Mouse (Mus musculus) liver, embryonic 11.5 days (tissue): ENCODE data around the gene Dupd1. TPM values are rescaled to one million over a fixed set of nuclear protein-coding genes. Genes with fewer than 3 reads are reported as not detected.
A peak's percentile ranks its signal among the peaks of the same experiment; 100 is the strongest.

Experiments used
- ATAC-seq: fragments of 200-750 bp; cut with Nextera tagmentation; replicated peaks from 2 replicates; pipeline ENCODE4 v1.8.0; 2017; ENCODE audit warnings: moderate number of reproducible peaks, mild to moderate bottlenecking, moderate TSS enrichment, moderate library complexity; ENCODE audit not compliant: low FRiP score
- DNase-seq: peaks from one replicate; pipeline ENCODE4 v3.0.0-alpha.2; 2017; ENCODE audit warnings: low spot score
- H3K27ac ChIP-seq: fragments of 300-500 bp; sonication (generic); 2 replicates; pipeline ENCODE4 v1.5.1; 2014; ENCODE audit warnings: mild to moderate bottlenecking, low read depth, low read length, control low read depth
- H3K27me3 ChIP-seq: fragments of 300-500 bp; sonication (generic); replicated peaks from 2 replicates; pipeline ENCODE4 v1.6.1; 2014; ENCODE audit warnings: low read length, mixed read lengths; ENCODE audit not compliant: control insufficient read depth, insufficient read depth
- H3K36me3 ChIP-seq: fragments of 300-500 bp; sonication (generic); 2 replicates; pipeline ENCODE4 v1.6.1; 2014; ENCODE audit warnings: mild to moderate bottlenecking, low read length, moderate library complexity, mixed read lengths; ENCODE audit not compliant: control insufficient read depth, insufficient read depth
- H3K4me1 ChIP-seq: fragments of 300-500 bp; sonication (generic); replicated peaks from 2 replicates; pipeline ENCODE4 v1.6.1; 2014; ENCODE audit warnings: low read length, mixed read lengths; ENCODE audit not compliant: control insufficient read depth, insufficient read depth
- H3K4me2 ChIP-seq: fragments of 300-500 bp; sonication (generic); 2 replicates; pipeline ENCODE4 v1.6.1; 2014; ENCODE audit warnings: mild to moderate bottlenecking, control low read depth, moderate library complexity
- H3K4me3 ChIP-seq: fragments of 300-500 bp; sonication (generic); 2 replicates; pipeline ENCODE4 v1.5.1; 2014; ENCODE audit warnings: low read depth, low read length, control low read depth
- H3K9ac ChIP-seq: fragments of 300-500 bp; sonication (generic); 2 replicates; pipeline ENCODE4 v1.6.1; 2014; ENCODE audit warnings: low read depth, low read length, control low read depth
- H3K9me3 ChIP-seq: fragments of 300-500 bp; sonication (generic); 2 replicates; pipeline ENCODE4 v1.6.1; 2016; ENCODE audit warnings: low read length, inconsistent platforms, mixed read lengths; ENCODE audit not compliant: control insufficient read depth
- WGBS: fragments of 180-500 bp; shearing (Covaris S2); extraction: QIAGEN DNeasy Blood & Tissue Kit; methylation state at CpG from one replicate; pipeline ENCODE4 v1.1.7; 2014; 5-methylcytosine and 5-hydroxymethylcytosine counted together
- polyA plus RNA-seq: library from polyadenylated mRNA; unstranded; fragments of >200 nt; fragmentation: Nextera tagmentation; extraction: Ambion mirVana; gene quantifications from 2 replicates; pipeline ENCODE4 v1.2.1, GENCODE M21; 2014

The Dupd1 gene
- polyA plus RNA-seq, 1 experiment from 2014 or later: 0.15 TPM

DNA sequence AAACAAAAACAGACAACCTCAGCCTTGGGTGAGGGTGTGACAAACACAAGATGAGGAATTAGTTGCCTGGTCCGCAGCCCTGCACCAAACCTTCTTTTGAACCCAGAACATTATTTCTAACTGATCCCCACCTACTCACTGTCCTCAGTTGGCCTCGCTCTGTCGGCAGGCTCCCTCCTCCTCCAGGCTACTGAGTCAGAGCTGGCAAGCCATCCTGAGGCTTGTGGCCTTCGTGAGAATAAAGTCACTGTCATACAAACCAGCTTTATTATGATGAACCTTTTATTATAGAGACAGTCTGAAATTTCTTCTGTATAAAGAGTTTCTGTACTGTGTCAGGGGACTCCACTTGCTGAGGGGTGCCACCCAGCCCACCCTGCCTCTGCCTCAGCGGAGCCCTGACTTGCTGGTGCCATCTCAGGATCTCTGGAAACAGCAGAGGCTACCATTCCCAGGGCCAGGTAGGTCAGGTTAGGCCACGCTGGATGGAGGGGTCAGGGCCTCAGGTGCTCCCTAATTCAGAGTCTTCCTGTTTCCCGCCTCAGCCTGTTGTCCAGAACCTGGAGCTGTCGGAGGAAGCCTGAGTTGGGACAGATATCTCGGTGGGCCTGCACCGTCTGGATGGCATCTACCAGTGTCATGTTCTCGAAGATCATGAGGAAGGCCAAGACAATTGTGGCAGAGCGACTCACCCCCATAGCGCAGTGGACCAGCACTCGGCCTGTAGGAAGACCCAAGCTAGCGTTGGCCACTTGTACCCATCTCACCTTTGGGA lies 18.9 kb upstream of the Dupd1 start:
- Histone ChIP-seq H3K36me3 (no peaks in the 10 kb centered on the region), H3K4me3 (no peak overlapping the region), H3K4me1 (no peaks in the 10 kb centered on the region), H3K9me3 (no peaks in the 10 kb centered on the region; the same call in 1 of the 2 replicates), H3K27me3 (no peaks in the 10 kb centered on the region), H3K4me2 (no peak overlapping the region), H3K9ac (no peak overlapping the region), H3K27ac (no peak overlapping the region)
- no peak for DNase-seq
- WGBS: 84% methylated on average over 15 of the region's 15 CpGs
- no peak for ATAC-seq

DNA sequence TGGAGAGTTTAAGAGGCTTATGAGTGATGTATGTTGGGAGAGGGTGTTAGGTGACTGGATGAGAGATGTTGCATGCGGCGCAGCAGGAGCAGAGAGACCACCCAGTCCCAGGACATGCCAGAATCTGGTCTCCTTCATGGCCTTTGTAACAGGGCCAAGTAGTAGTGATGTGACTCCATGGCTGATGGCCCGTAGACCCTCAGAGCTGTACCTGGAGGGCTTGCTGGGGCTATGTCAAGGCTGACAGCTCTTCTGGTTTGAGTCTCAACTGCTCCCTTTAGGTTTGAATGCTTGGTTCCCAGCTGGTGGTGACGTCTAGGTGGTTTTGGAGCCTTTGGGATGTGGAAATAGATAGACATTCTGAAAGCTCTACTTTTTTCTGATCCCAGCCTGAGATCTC lies 15.6 kb upstream of the Dupd1 start:
- Histone ChIP-seq H3K27ac (no peak overlapping the region), H3K4me3 (no peak overlapping the region), H3K36me3 (no peaks in the 10 kb centered on the region), H3K9ac (no peak overlapping the region), H3K4me1 (no peaks in the 10 kb centered on the region), H3K4me2 (no peak overlapping the region), H3K9me3 (no peaks in the 10 kb centered on the region; the same call in 1 of the 2 replicates), H3K27me3 (no peaks in the 10 kb centered on the region)
- no peak for DNase-seq
- 81% methylated on average over 4 of the region's 4 CpGs for WGBS
- ATAC-seq: no peak

DNA sequence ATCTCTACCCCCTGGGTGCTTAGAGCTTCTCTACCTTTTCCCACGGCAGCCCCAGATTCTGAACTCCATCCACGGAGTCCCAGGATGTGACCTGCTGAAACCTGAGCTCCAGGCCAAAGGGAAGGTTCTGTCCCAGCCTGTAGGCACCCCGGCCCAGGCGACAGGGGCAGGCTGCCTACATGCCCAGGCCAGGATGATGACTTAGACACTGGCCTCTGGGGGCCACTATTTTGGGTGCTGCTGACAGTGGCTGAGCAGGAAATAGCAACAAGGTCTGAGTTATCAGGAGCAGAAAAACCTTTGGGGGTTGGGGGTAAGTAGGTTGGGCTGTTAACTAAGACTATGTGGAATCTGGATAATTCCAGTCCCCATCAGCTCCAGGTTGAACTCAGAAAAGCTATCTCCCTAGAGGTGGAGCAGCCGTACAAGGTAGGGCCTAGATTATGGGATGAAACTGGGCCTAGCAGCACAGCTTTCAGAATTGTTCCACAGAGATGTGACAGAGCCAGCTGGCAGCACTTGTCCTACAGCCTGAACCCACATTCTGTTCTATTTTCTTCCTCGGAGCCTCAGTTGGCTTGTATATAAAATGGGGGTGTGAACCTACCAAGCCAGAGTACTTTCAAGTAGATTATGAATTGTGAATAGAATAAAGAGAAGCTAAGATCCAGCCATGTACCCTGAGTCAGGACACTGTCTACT lies 14.8 kb upstream of the Dupd1 start:
- Histone ChIP-seq H3K27ac (no peak overlapping the region), H3K9ac (no peak overlapping the region), H3K4me2 (no peak overlapping the region), H3K36me3 (no peaks in the 10 kb centered on the region), H3K27me3 (no peaks in the 10 kb centered on the region), H3K4me1 (no peaks in the 10 kb centered on the region), H3K9me3 (no peaks in the 10 kb centered on the region; the same call in 1 of the 2 replicates), H3K4me3 (no peak overlapping the region)
- WGBS: 73% methylated on average over 6 of the region's 6 CpGs
- ATAC-seq (no peak), DNase-seq (no peak)

DNA sequence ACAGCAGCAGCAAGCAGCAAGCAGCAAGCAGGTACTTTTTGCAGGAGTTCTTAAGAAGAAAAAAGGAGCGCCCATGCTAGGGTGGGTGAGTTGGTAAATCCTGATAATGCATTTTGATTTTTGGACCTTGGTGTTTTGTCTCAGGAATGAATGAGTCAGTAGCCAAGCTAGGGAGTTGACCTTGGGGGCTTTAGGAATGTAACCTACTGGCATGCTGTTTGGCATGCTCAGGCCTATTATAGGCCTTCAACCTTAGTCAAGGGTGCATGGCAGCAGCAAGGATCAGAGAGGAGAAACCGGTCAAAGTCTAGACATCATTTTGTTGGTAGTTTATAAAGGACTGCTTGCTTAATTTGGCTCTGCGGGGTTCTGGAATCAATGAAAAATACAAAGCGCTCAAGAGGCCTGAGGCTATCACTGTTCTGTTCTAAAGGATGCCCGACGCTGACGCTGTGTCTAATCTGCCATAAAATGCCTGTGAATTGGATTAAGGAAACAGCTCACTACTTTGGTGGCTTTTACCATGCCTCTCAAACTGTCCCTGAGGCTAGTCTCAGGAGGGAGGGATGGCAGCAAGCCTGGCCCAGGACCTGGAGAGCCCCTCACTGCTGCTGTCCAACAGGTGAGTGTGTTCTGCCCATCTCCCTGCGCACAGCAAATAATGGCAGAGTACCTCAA lies 7.8 kb upstream of the Dupd1 start:
- no peak for DNase-seq
- Histone ChIP-seq H3K27ac (no peak overlapping the region), H3K4me1 (peaks cover 2% of the 10 kb centered on the region), H3K9me3 (no peaks in the 10 kb centered on the region), H3K9ac (no peak overlapping the region), H3K27me3 (no peaks in the 10 kb centered on the region), H3K36me3 (no peaks in the 10 kb centered on the region), H3K4me3 (no peak overlapping the region), H3K4me2 (no peak overlapping the region)
- 87% methylated on average over 8 of the region's 8 CpGs for WGBS
- ATAC-seq: no peak

DNA sequence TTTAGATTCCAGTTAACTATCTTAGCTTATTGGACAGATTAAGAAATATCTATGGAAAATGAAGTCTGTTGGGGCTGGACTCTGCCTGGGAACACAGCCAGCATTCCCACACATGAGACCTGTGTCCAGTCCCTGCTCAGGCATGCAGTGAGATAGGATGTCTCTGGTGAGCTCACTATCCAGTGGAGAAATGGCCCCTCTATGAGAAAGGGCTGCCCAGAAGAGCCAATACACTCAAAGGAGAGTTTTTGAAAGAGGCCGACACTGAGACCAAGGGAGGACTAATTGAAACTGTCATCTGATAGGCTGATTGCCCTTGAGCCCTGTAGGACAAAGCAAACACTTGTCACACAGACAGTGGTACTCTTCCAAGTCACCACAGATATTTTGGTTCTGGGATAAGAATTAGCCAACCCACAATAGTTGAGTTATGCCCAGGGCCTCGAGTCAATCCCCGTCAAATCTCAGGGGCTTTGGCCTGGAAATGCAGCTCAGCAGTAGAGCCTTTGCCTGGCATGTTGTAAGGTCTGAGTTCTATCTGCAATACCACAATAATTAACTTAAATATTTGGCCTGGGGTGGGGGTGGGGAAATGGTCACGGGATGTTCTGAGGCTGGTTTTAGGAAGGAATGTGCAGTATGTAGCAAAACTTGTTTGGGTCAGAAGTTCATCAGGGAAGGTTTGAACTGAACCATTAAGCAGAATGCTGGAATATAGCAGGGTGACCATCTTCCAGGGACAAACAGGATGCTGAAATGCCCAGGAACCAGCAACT lies 6.2 kb upstream of the Dupd1 start:
- ATAC-seq (no peak), DNase-seq (no peak)
- no peaks in the 10 kb centered on the region for H3K9me3 ChIP-seq
- H3K4me3 ChIP-seq: no peak overlapping the region
- H3K36me3 ChIP-seq: no peaks in the 10 kb centered on the region
- no peak overlapping the region for H3K9ac ChIP-seq
- H3K27me3 ChIP-seq: no peaks in the 10 kb centered on the region
- H3K27ac ChIP-seq: no peak overlapping the region
- 67% methylated on average over 4 of the region's 4 CpGs for WGBS
- H3K4me1 ChIP-seq: peaks cover 2% of the 10 kb centered on the region
- no peak overlapping the region for H3K4me2 ChIP-seq

DNA sequence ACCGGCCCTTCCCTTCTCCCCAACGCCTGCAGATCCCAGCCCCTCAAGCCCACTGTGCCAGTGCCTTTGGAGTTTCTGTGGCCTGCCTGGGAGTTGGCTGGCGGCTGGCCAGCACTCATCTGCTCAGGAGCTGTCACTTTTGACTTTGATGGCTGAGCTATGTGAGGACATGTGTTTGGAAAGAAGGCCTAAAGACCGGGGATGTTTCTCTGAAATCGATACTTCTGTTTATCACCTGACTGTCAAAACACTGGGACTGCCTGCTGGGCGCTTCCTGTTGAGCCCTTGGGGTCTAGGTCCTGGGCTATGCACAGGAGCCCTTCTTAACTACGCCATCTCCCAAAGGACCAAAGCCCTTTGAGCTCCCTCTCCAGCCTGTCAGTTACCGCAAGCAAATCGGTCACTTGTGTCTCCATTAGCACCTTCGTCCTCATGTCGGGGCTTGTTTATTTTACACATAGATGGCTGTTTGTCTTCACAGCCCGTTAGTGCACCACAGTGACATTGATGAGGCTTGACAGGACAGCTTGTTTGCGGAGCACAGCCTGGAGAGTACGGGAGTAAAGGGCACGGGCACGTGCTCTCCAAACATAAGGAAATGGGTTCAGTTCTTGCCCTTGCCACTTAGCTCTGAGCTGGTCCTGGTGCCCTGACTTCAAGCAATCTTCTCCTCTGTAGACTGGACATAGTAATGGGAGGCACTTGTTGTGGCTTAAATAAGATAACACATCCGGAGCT lies 5.4 kb upstream of the Dupd1 start:
- Histone ChIP-seq H3K27ac (no peak overlapping the region), H3K27me3 (no peaks in the 10 kb centered on the region), H3K9me3 (no peaks in the 10 kb centered on the region), H3K4me3 (no peak overlapping the region), H3K4me2 (peak overlapping the region; percentile 20; the same call in 1 of the 2 replicates), H3K36me3 (no peaks in the 10 kb centered on the region), H3K9ac (no peak overlapping the region), H3K4me1 (peaks cover 2% of the 10 kb centered on the region)
- WGBS: 35% methylated on average over 17 of the region's 17 CpGs
- ATAC-seq (no peak), DNase-seq (no peak)

DNA sequence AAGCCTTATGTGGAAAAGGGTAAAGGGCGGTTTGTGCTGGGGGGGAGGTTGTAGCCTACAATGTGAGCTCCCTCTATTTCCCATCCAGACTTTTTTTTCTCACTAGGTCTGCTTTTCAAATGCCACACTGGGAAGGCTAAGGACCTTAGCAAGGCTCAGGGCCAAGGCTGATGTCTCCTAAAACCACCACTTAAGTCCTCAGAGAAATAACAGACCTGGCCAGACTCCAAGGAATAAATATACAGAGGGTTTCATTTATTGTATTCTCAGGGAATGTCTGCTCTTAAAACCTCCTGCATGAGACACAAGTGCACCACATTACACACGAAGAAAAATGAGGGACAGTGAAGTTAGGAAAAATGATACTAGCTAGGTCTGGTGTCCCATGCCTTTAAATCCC lies 3.1 kb downstream of the Dupd1 start:
- Histone ChIP-seq H3K4me3 (no peak overlapping the region), H3K4me1 (0 out of 2 replicates have a peak, but pooled peaks cover 6% of the 10 kb centered on the region), H3K9ac (no peak overlapping the region), H3K9me3 (no peaks in the 10 kb centered on the region), H3K27me3 (no peaks in the 10 kb centered on the region), H3K36me3 (no peaks in the 10 kb centered on the region), H3K4me2 (no peak overlapping the region), H3K27ac (no peak overlapping the region)
- no peak for DNase-seq
- WGBS: 73% methylated on average over 2 of the region's 2 CpGs
- ATAC-seq: no peak

DNA sequence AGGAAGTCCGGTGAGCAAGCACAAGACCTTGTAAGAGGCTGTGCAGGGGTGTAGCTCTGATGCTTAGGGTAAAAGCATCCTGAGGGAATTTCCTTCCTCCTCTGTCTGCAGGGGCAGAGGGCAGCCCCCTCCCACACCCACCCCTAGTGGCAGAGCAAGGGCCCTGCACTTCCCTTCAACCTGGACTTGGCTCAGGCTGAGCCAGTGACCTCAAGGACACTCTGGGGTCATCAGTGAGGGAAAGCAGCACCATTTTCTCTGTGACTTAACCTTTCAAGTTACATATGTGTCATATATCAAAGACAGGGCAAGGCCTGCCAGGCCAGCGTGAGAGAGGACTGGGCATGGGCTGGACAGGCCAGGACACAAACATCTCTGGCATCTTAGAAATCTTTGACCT lies 4.8 kb downstream of the Dupd1 start:
- Histone ChIP-seq H3K4me1 (0 out of 2 replicates have a peak, but pooled peaks cover 6% of the 10 kb centered on the region), H3K36me3 (no peaks in the 10 kb centered on the region), H3K27ac (no peak overlapping the region), H3K27me3 (no peaks in the 10 kb centered on the region), H3K4me3 (no peak overlapping the region), H3K4me2 (no peak overlapping the region), H3K9ac (no peak overlapping the region), H3K9me3 (no peaks in the 10 kb centered on the region)
- no peak for DNase-seq
- 66% methylated on average over 2 of the region's 2 CpGs for WGBS
- ATAC-seq: no peak
